Mouse (Mus musculus) liver, adult 2 months (tissue): ENCODE results near the gene Dsp.

ENCODE experiments used
- CTCF ChIP-seq: fragments of 200-500 bp; IDR thresholded peaks from 2 replicates; pipeline ENCODE4 v1.5.1; 2011; ENCODE audit warnings: low read depth, low read length, control low read depth
- POLR2A ChIP-seq: fragments of 200-500 bp; IDR thresholded peaks from 2 replicates; pipeline ENCODE4 v1.6.1; 2011; ENCODE audit warnings: low read length, control low read depth; ENCODE audit not compliant: insufficient read depth; ENCODE audit errors: extremely low read depth

- TF ChIP-seq CTCF (no peak), POLR2A (no peak)
Measured at GRCm38 (mm10) chr13:38129492-38129891, 21.6 kb upstream of the Dsp start.
